Comparison of ENCODE assay signal across 8 mouse cellular contexts in genomic region chr9:67105867-67106266, GRCm38 (mm10). TPM values are rescaled to one million over a fixed set of nuclear protein-coding genes. Genes with fewer than 3 reads are reported as not detected.
DNase-seq lines count a peak whose midpoint lies in the region; ATAC-seq lines count a peak whose summit lies in the region.

No protein-coding gene starts in this region.

- ATAC-seq in hematopoietic stem cell, adult 5-6 weeks (replicated peaks in 1 of 2; ENCODE audit: insufficient read depth in 1 of 2, low FRiP score in 2 of 2, low TSS enrichment in 1 of 2, low read depth in 1 of 2, poor library complexity in 2 of 2, severe bottlenecking in 2 of 2), result peak; percentile 84 to 86
- ATAC-seq in midbrain, embryonic 14.5 days (ENCODE audit: low FRiP score, low TSS enrichment), result no peak
- ATAC-seq in forebrain, embryonic 13.5 days, result no peak

- no peak overlapping the region for H3K4me3 ChIP-seq in midbrain, embryonic 14.5 days (replicated peaks; ENCODE audit: low read depth, low read length)
- H3K4me3 ChIP-seq in forebrain, embryonic 13.5 days, result no peak overlapping the region

- no peak overlapping the region for H3K27ac ChIP-seq in midbrain, embryonic 14.5 days (replicated peaks; ENCODE audit: low read depth, low read length)
- no peak overlapping the region for H3K27ac ChIP-seq in forebrain, embryonic 13.5 days

- H3K36me3 ChIP-seq in midbrain, embryonic 14.5 days (ENCODE audit: control insufficient read depth, insufficient read depth, low read length), result no peaks in the 10 kb centered on the region
- no peaks in the 10 kb centered on the region for H3K36me3 ChIP-seq in forebrain, embryonic 13.5 days (ENCODE audit: poor library complexity, severe bottlenecking)

- 38% methylated on average over 9 of the region's 9 CpGs for WGBS in midbrain, embryonic 14.5 days
- WGBS in forebrain, embryonic 13.5 days, result 39% methylated on average over 9 of the region's 9 CpGs

- DNase-seq in gastrocnemius, postnatal 10 days, result peak; percentile 50
- DNase-seq in gastrocnemius, adult 8-10 months (ENCODE audit: low spot score in 2 of 2), result no peak
- peak; percentile 96 for DNase-seq in 3134 (ENCODE audit: extremely low read depth, insufficient read length, low spot score)
- DNase-seq in embryo, embryonic 11 days, result peak; percentile 59
- no peak for DNase-seq in frontal cortex, postnatal 36 days (ENCODE audit: low spot score in 2 of 2)
- no peak for DNase-seq in midbrain, embryonic 14.5 days

- H3K4me2 ChIP-seq in midbrain, embryonic 14.5 days (ENCODE audit: low read length), result no peak overlapping the region
- H3K4me2 ChIP-seq in forebrain, embryonic 13.5 days, result no peak overlapping the region

- H3K9ac ChIP-seq in midbrain, embryonic 14.5 days (replicated peaks; ENCODE audit: low read length), result no peak overlapping the region
- no peak overlapping the region for H3K9ac ChIP-seq in forebrain, embryonic 13.5 days

- H3K27me3 ChIP-seq in midbrain, embryonic 14.5 days (ENCODE audit: control insufficient read depth, insufficient read depth, low read length), result no peaks in the 10 kb centered on the region
- no peaks in the 10 kb centered on the region for H3K27me3 ChIP-seq in forebrain, embryonic 13.5 days

- no peaks in the 10 kb centered on the region for H3K4me1 ChIP-seq in midbrain, embryonic 14.5 days (ENCODE audit: control insufficient read depth, insufficient read depth, low read length)
- H3K4me1 ChIP-seq in forebrain, embryonic 13.5 days, result peaks cover 9% of the 10 kb centered on the region; the same call in 1 of the 2 replicates

- H3K9me3 ChIP-seq in midbrain, embryonic 14.5 days (ENCODE audit: control insufficient read depth, low read length), result no peaks in the 10 kb centered on the region
- no peaks in the 10 kb centered on the region for H3K9me3 ChIP-seq in forebrain, embryonic 13.5 days (replicated peaks)

RNA-seq across cellular contexts. Expression of gene Tpm1, which starts 56.7 kb away (rescaled TPM):
- total RNA-seq in gastrocnemius, postnatal 10 days (2021), result over 10,000 TPM; 16,629 to 18,397 TPM
- total RNA-seq in gastrocnemius, adult 8-10 months (2022), result over 10,000 TPM; 24,112 to 28,307 (median 24,365) TPM
- total RNA-seq in hematopoietic stem cell, adult 5-6 weeks (2017), result 91.2 and 92.2 TPM in 2 replicates
- 96.7 and 124 TPM in 2 replicates for polyA plus RNA-seq in midbrain, embryonic 14.5 days (2014; fragmentation: Nextera tagmentation; extraction: Ambion mirVana)
- 109 and 119 TPM in 2 replicates for polyA plus RNA-seq in forebrain, embryonic 13.5 days (2015; fragmentation: Nextera tagmentation; extraction: Ambion mirVana)

Comparison
In these comparisons a context has a peak if more than half of its experiments do, and no peak if none do; other contexts are left out.
1. DNase-seq: peak in gastrocnemius, postnatal 10 days (single experiment), 3134 (single experiment) and embryo, embryonic 11 days (single experiment); none in gastrocnemius, adult 8-10 months (0 of 2), frontal cortex, postnatal 36 days (0 of 2) and midbrain, embryonic 14.5 days (single experiment).
2. ATAC-seq: peak in hematopoietic stem cell, adult 5-6 weeks (2 of 2); none in midbrain, embryonic 14.5 days (single experiment) and forebrain, embryonic 13.5 days (single experiment).
3. RNA of gene Tpm1, which starts 56.7 kb away (total RNA-seq): 24,112 to 28,307 TPM in gastrocnemius, adult 8-10 months and 16,629 to 18,397 TPM in gastrocnemius, postnatal 10 days; 91.2 to 92.2 TPM in hematopoietic stem cell, adult 5-6 weeks; every median in the first group is over 100 times any median in the second.